Mouse (Mus musculus) neural tube, embryonic 12.5 days (tissue): ENCODE measurements around the gene Ryr1. TPM values are rescaled to one million over a fixed set of nuclear protein-coding genes. Genes with fewer than 3 reads are reported as not detected.
A peak's percentile ranks its signal among the peaks of the same experiment; 100 is the strongest.
"Not testable (repeated sequence)": the region's sequence is repeated elsewhere in the genome, so short reads cannot be mapped to it uniquely, and the experiment has no call there.

ENCODE experiments used
- ATAC-seq: fragments of 200-750 bp; cut with Nextera tagmentation; 2 replicates; pipeline ENCODE4 v1.8.0; 2017; ENCODE audit warnings: low read depth, mild to moderate bottlenecking, moderate TSS enrichment, moderate library complexity; ENCODE audit not compliant: low FRiP score
- H3K27ac ChIP-seq: fragments of 300-500 bp; sonication (generic); 2 replicates; pipeline ENCODE4 v1.5.1; 2016
- H3K27me3 ChIP-seq: fragments of 300-500 bp; sonication (generic); replicated peaks from 2 replicates; pipeline ENCODE4 v1.6.1; 2016; ENCODE audit warnings: mild to moderate bottlenecking
- H3K36me3 ChIP-seq: fragments of 300-500 bp; sonication (generic); 2 replicates; pipeline ENCODE4 v1.6.1; 2016; ENCODE audit warnings: mild to moderate bottlenecking
- H3K4me1 ChIP-seq: fragments of 300-500 bp; sonication (generic); 2 replicates; pipeline ENCODE4 v1.6.1; 2016
- H3K4me2 ChIP-seq: fragments of 300-500 bp; sonication (generic); replicated peaks from 2 replicates; pipeline ENCODE4 v1.6.1; 2016; ENCODE audit warnings: mild to moderate bottlenecking
- H3K4me3 ChIP-seq: fragments of 300-500 bp; sonication (generic); 2 replicates; pipeline ENCODE4 v1.5.1; 2016
- H3K9ac ChIP-seq: fragments of 300-500 bp; sonication (generic); 2 replicates; pipeline ENCODE4 v1.6.1; 2016; ENCODE audit warnings: mild to moderate bottlenecking
- H3K9me3 ChIP-seq: fragments of 300-500 bp; sonication (generic); 2 replicates; pipeline ENCODE4 v1.6.1; 2016; ENCODE audit warnings: mild to moderate bottlenecking
- WGBS: fragments of 180-500 bp; shearing (Covaris S2); methylation state at CpG from one replicate; pipeline ENCODE4 v1.1.7; 2016; 5-methylcytosine and 5-hydroxymethylcytosine counted together
- polyA plus RNA-seq: library from polyadenylated mRNA; unstranded; fragments of >200 nt; fragmentation: Nextera tagmentation; extraction: Ambion mirVana; gene quantifications from 2 replicates; pipeline ENCODE4 v1.2.1, GENCODE M21; 2016

Gene Ryr1
- polyA plus RNA-seq, 1 experiment from 2014 or later = 5.0 TPM

DNA sequence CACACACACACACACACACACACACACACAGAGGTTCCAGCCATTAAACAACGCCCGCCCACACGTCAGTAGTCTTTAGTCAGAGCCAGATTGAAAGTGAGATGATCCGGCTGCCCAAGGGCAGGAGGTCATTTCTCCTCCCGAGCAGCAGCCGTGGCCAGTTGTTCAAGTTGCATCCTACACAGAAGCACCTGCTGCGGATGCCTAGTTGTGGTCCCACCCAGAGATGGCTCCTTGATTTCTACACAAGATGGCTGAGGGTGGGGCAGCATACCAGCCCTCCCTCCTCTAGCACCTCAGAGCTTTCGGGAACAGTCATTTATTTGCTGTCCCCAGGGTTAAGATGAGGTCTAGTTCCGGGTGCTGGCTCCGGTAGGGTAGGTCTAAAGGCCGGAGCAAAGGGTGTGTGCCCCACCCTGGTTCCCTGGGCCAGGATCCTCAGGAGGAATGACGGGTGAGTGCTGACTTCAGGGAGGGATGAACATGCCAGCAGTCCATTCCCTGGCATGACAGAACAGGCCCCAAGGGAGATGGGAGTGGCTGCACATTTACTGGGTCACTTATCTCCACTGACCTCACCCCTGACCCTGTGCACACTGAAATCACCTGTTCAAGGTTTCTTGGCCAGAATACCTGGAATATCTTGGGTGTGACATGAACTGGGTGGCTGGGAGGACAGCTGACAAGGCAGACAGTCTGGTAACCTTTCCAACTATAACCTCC, 155.1 kb downstream of the Ryr1 start:
- H3K9ac ChIP-seq = no peak overlapping the region
- H3K4me3 ChIP-seq = no peak overlapping the region
- H3K4me1 ChIP-seq = no peaks in the 10 kb centered on the region; the same call in 1 of the 2 replicates
- 77% methylated on average over 12 of the region's 12 CpGs for WGBS
- no peak overlapping the region for H3K27ac ChIP-seq
- peaks cover 52% of the 10 kb centered on the region for H3K36me3 ChIP-seq
- H3K9me3 ChIP-seq = no peaks in the 10 kb centered on the region
- ATAC-seq = no peak
- H3K4me2 ChIP-seq = no peak overlapping the region
- no peaks in the 10 kb centered on the region for H3K27me3 ChIP-seq

GRCm38 (mm10) chr7:28969271-28969670, 155.7 kb downstream of the Ryr1 start:
- Histone ChIP-seq H3K4me2 (no peak overlapping the region), H3K4me1 (no peaks in the 10 kb centered on the region; the same call in 1 of the 2 replicates), H3K27ac (no peak overlapping the region), H3K4me3 (no peak overlapping the region), H3K27me3 (no peaks in the 10 kb centered on the region), H3K9ac (no peak overlapping the region), H3K9me3 (no peaks in the 10 kb centered on the region), H3K36me3 (peaks cover 47% of the 10 kb centered on the region)
- no peak for ATAC-seq
- WGBS = 88% methylated on average over 1 of the region's 1 CpGs

- peaks cover 36% of the 10 kb centered on the region for H3K36me3 ChIP-seq
- 95% methylated on average over 8 of the region's 8 CpGs for WGBS
Observed at GRCm38 (mm10) chr7:28968120-28968519, 156.9 kb downstream of the Ryr1 start.

DNA sequence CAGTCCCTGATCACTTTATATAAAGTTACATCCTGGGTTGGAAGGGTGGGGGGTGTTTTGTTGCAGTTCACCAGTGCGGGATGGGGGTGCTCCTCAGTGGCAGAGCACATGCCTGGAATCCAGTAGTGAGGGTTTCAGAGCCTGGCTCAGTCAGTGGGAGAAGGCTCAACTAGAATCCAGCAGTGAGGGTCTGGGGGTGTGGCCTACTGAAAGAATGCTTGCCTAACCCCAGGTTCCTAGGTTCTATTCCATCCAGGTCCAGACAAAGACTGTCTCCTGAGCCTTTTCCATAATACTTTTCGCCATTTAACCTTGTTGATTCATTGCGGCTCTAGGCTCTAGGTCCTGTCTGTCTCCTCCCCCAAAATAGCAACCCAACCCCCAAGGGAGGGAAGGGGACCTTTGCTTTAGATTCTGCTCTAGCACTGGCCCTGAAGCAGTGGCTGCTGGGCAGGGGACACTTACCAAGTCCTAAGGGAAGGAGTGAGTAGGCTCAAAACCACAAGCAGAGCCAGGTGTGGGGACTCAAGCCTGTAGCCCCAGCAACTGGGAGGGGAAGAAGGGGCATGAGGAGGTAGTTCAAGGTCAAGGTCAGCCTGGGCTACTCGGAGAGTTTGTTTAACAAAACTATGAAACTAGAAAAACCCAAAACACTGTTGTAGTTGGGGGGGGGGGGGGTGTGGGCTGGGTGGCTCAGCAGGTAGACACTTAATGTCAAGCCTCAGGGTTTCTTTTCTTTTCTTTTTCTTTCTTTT, 158.1 kb downstream of the Ryr1 start:
- peaks cover 28% of the 10 kb centered on the region for H3K36me3 ChIP-seq
- H3K4me3 ChIP-seq = no peak overlapping the region
- H3K27ac ChIP-seq = no peak overlapping the region
- no peaks in the 10 kb centered on the region; the same call in 1 of the 2 replicates for H3K4me1 ChIP-seq
- no peaks in the 10 kb centered on the region for H3K27me3 ChIP-seq
- no peaks in the 10 kb centered on the region for H3K9me3 ChIP-seq
- no peak overlapping the region for H3K9ac ChIP-seq
- no peak for ATAC-seq
- H3K4me2 ChIP-seq = no peak overlapping the region
- 74% methylated on average over 4 of the region's 4 CpGs for WGBS

More at GRCm38 (mm10) chr7:28968120-28968519, 156.9 kb downstream of the Ryr1 start:
- not testable (repeated sequence) for ATAC-seq, H3K9ac ChIP-seq, H3K9me3 ChIP-seq, H3K4me3 ChIP-seq, H3K27ac ChIP-seq, H3K4me1 ChIP-seq, H3K4me2 ChIP-seq, H3K27me3 ChIP-seq

DNA sequence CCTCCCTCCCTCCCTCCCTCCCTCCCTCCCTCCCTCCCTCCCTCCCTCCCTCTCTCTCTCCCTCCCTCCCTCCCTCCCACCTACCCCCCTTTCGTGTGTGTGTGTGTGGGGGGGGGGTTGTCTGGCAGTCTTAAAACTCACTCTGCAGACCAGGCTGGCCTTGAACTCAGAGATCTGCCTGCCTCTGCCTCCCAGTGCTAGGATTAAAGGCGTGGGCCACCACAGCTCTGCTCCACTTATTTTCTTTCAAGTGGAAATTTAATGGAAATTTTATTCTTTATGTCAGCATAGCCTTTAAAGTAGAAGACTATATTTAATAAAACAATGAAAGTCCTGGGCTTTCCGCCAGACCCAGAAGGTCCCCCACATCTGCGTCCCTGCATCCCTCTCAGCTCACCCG, 158.8 kb downstream of the Ryr1 start:
- Histone ChIP-seq H3K9ac (no peak overlapping the region), H3K4me1 (peaks cover 3% of the 10 kb centered on the region), H3K4me2 (no peak overlapping the region), H3K36me3 (peaks cover 21% of the 10 kb centered on the region), H3K27ac (no peak overlapping the region), H3K27me3 (no peaks in the 10 kb centered on the region), H3K9me3 (no peaks in the 10 kb centered on the region), H3K4me3 (no peak overlapping the region)
- ATAC-seq = no peak
- 92% methylated on average over 4 of the region's 5 CpGs for WGBS

DNA sequence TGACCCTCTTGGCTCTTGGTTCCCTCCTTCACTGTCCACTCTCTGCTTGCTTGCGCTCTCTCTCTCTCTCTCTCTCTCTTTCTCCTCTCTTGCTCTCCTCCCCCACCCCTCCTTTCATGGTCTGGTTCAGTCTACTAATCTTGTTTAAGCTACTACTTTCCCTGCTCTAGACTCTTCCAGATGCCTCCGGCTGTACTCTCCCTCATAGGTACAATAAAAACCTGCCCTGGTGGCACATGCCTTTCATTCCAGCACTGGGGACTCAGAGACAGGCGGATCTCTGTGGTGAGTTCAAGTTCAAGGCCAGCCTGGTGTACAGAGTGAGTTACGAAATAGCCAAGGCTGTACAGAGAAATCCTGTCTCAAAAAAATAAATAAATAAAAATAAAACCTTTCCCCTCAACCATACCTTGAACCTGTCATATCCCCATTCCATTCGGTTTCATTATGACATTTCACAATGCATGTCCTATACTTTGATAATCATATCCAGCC, 159.6 kb downstream of the Ryr1 start:
- no peaks in the 10 kb centered on the region for H3K9me3 ChIP-seq
- peaks cover 11% of the 10 kb centered on the region for H3K4me1 ChIP-seq
- H3K4me2 ChIP-seq = no peak overlapping the region
- H3K36me3 ChIP-seq = peaks cover 13% of the 10 kb centered on the region; the same call in 1 of the 2 replicates
- H3K9ac ChIP-seq = no peak overlapping the region
- WGBS = 76% methylated on average over 5 of the region's 5 CpGs
- no peak overlapping the region for H3K4me3 ChIP-seq
- ATAC-seq = no peak
- H3K27me3 ChIP-seq = no peaks in the 10 kb centered on the region
- no peak overlapping the region for H3K27ac ChIP-seq

GRCm38 (mm10) chr7:28963399-28963923, 161.5 kb downstream of the Ryr1 start:
- Histone ChIP-seq H3K4me3 (no peak overlapping the region), H3K4me2 (no peak overlapping the region), H3K9ac (no peak overlapping the region), H3K36me3 (no peaks in the 10 kb centered on the region), H3K27me3 (no peaks in the 10 kb centered on the region), H3K27ac (no peak overlapping the region), H3K4me1 (peaks cover 29% of the 10 kb centered on the region), H3K9me3 (no peaks in the 10 kb centered on the region)
- ATAC-seq = no peak
- 78% methylated on average over 3 of the region's 3 CpGs for WGBS

DNA sequence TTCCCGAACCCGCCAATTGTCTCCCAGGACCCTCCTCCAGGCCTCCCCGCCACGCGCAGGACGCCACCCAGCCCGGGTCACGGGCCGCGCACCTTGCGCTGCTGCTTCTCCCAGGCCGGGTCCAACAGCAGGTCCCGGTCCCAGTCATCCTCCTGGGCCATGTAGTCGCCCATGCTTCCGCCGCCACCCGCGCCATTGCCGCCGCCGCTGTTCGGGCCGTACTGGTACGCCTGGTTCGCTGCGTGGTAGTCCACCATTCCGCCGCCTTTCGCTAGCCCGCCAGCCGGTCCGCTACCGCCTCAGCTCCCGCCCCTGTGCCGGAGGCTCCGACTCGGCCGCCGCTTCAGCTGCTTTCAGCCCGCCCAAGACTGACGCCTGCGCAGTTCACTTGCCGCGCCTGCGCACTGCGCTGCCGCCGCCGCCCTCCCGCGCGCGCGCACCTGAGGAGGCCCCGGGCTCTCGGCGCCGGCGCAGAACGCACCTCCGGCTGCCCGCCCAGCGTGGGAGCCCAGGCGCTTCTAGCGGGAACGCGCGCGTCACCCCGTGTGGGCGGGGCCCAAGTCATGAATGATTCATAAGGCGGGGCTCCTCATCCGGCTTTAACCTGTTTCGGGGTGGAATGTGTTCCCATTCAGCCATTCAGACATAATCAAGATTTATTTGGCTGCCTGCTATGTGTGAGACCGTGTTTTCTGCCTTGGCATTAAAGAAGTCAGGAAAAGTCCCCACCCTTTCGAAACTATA, 162.9 kb downstream of the Ryr1 start, which contains the start of gene Actn4:
TSS of gene Actn4 (minus strand) at position 414 of the 744 bp plus-strand sequence.
- H3K9me3 ChIP-seq = no peaks in the 10 kb centered on the region
- H3K4me1 ChIP-seq = peaks cover 29% of the 10 kb centered on the region
- H3K36me3 ChIP-seq = no peaks in the 10 kb centered on the region
- WGBS = under 1% methylated on average over 76 of the region's 76 CpGs
- H3K4me2 ChIP-seq = peak within 1 kb of the TSS; percentile 86
- peak within 1 kb of the TSS; percentile 98 for H3K4me3 ChIP-seq
- peak within 1 kb of the TSS; percentile 64; the same call in 1 of the 2 replicates for H3K27ac ChIP-seq
- peak within 1 kb of the TSS; percentile 94 for H3K9ac ChIP-seq
- H3K27me3 ChIP-seq = no peaks in the 10 kb centered on the region
- ATAC-seq = peak; percentile 92

DNA sequence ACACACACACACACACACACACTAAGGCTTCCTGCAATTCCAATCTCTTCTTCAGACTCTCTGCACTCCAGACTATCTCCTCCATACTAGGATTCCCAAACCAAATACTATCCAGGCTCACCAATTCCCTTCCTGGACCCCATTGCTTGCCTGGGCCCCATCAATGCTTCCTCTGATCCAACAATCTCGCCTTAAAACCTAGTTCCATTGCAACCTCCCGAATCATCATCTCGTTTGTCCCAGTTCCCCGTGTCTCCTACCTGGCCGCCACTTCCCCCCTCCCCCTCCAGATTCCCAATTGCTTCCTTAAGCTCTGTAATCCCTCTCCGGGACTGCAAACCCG, 163.4 kb downstream of the Ryr1 start:
- no peaks in the 10 kb centered on the region for H3K9me3 ChIP-seq
- H3K4me1 ChIP-seq = peaks cover 29% of the 10 kb centered on the region
- H3K27me3 ChIP-seq = no peaks in the 10 kb centered on the region
- no peaks in the 10 kb centered on the region for H3K36me3 ChIP-seq
- peak overlapping the region; percentile 94 for H3K9ac ChIP-seq
- H3K27ac ChIP-seq = 0 out of 2 replicates have a peak overlapping the region, but pooled peaks have one; percentile 26
- H3K4me2 ChIP-seq = peak overlapping the region; percentile 86
- ATAC-seq = peak; percentile 27
- under 1% methylated on average over 7 of the region's 7 CpGs for WGBS
- peak overlapping the region; percentile 98 for H3K4me3 ChIP-seq

DNA sequence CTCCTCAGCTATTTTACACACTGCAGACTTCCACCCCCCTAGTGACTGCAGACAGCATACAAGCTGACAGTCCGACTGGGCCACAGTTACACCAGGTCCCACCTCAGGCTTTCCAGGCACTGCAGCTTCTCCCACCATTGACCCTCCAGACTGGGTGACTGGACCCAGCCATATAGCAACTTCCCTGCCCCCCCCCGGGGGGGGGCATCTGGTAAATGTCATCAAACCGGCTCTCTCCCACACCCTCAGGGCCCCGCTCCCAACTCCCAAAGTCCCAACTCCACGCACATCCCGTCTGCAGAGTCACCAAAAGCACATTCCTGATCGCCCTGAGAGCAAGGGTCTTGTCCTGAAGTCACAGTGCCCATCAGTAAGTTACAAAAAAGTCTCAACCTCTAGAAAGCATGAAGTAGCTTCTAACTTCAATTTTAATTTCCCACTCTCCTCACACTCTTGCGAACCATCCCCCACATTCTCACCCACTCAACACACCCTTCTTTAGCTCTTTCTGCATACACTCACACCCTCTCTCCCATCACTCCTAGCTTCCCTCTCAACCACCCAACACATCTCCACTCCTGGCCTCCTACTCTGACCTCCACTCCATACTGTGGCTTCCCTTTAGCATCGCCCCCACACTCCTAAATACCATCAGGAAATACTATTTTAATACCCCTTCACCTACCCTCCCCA, 164.5 kb downstream of the Ryr1 start:
- 36% methylated on average over 9 of the region's 9 CpGs for WGBS
- Histone ChIP-seq H3K4me1 (peaks cover 32% of the 10 kb centered on the region), H3K27ac (no peak overlapping the region), H3K36me3 (no peaks in the 10 kb centered on the region), H3K9ac (peak overlapping the region; percentile 94), H3K4me3 (peak overlapping the region; percentile 98), H3K9me3 (no peaks in the 10 kb centered on the region), H3K27me3 (no peaks in the 10 kb centered on the region), H3K4me2 (peak overlapping the region; percentile 86)
- no peak for ATAC-seq

- H3K36me3 ChIP-seq = no peaks in the 10 kb centered on the region
- H3K4me1 ChIP-seq = peaks cover 38% of the 10 kb centered on the region
- no peaks in the 10 kb centered on the region for H3K27me3 ChIP-seq
- 50% methylated on average over 6 of the region's 6 CpGs for WGBS
- H3K9ac ChIP-seq = peak overlapping the region; percentile 94; the same call in 1 of the 2 replicates
- peak overlapping the region; percentile 86 for H3K4me2 ChIP-seq
- H3K4me3 ChIP-seq = no peak overlapping the region
- H3K27ac ChIP-seq = no peak overlapping the region
- ATAC-seq = no peak
- no peaks in the 10 kb centered on the region for H3K9me3 ChIP-seq
Observed at GRCm38 (mm10) chr7:28959505-28960045, 165.4 kb downstream of the Ryr1 start.
